Mouse (Mus musculus) c-Kit-negative CD71-positive TER-119-positive erythroid progenitor cells, embryonic 14.5 days (primary cell): Measurements from ENCODE around the gene Fam241a.

ENCODE experiments used
- DNase-seq: peaks from one replicate; pipeline ENCODE4 v3.0.0-alpha.2; 2013; ENCODE audit warnings: low read depth, low spot score

Fam241a gene

DNA sequence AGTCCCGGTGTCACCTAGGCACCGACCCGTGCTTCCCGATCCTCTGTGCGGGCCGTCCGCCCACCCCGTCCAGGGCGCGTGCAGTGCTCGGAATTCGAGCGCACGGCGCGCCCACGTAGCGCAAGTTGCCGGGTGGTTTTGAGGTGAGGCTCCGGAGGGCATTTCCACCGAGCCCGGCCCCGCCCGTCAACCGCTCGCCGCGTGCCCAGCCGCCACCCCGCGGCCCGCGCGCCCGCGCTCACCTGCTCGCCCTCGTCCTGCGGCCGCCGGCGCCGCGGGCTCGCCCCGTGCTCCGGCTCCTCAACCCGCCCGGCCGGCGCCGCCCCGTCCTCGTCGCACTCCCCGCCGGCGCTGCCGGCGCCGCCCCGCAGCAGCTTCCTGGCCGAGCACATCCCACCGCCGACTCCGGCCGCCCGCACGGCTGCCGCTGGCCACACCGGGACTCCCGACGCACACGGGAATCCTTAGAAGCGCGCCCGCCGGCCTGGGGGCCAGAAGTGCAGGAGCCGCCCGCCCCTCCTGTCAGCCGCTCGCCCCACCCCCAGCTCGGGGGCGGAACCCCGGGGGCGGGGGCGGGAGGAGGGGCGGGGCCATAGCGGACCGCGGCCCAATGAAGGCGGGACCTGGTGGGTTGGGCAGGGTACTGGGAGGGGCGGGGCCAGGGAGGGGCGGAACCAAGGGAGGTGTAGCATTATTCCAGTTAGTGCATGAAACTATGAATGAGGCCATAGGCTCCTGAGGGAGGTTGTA is at the start of gene Fam241a:
Gene Fam241a, minus strand, starts transcription at position 533 of the 750 bp plus-strand sequence.
- peak; percentile 82 for DNase-seq

DNA sequence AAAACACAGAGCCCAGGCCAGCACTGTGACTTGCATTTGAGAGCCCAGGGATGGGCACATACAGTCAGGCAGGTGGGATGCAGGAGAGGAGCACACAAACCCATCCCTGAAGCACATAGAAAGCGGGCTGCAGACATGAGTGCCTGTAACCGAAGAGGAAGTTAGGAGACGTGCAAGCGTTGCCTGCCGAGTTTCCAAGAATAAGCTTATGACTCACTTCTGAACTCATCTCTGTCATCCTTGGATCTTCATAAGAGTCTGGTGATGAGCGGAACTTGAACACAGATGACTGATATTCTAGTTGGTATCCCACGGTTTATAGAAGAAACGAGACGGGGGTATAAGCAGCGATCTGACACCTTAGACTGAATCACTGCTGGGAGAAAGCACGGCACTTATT is 36.3 kb upstream of the Fam241a start:
- DNase-seq: no peak

DNA sequence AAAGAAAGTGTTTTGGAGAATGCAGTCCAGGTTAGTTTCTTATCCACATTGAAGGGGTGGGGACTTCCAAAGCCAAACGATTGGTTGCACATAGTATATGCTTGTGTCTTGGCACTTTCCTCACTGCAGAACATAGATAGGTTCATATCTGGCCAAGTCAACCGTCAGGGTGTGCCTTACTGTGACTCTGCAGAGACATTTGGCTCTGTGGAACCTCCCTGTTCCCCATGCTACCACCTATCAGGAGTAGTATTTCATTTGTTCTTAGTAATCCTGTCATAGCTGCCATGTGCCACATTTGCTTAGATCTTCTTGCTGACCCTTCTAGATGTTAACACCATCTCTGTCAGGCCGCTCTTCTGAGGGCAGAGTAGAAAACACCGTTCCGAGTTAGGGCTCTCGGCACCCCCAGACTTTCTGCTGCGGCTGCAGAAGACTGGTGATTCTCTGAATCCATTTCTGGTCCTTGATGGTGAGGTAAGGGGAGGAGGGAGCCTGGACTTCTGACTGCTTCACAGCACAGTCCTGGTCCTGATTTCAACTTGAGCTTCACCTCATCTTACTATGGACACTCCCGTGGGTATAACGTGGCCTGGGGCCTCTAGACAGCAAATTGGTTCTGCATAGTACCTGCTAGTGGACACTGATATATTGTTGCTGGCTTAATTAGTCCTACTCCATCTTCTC is 34.3 kb upstream of the Fam241a start:
- DNase-seq: peak; percentile 91

DNA sequence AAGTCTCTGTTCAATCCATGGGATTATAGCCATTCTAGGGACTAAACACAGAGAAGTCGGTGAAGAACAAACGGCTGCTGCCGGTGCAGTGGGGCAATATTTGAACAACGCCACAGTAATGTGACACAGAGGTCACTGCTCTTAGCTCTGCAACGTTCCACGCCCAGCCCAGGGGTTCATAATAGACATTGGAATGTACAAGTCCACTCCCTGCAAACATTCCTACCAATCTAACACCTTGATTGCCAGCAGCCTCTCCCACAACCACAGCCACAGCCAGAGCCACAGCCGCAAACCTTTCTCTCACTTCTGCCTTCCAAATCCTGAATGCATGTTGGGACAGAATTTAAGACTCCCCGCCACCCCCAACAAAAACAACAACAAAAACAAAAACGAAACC is 33.8 kb upstream of the Fam241a start:
- no peak for DNase-seq

DNA sequence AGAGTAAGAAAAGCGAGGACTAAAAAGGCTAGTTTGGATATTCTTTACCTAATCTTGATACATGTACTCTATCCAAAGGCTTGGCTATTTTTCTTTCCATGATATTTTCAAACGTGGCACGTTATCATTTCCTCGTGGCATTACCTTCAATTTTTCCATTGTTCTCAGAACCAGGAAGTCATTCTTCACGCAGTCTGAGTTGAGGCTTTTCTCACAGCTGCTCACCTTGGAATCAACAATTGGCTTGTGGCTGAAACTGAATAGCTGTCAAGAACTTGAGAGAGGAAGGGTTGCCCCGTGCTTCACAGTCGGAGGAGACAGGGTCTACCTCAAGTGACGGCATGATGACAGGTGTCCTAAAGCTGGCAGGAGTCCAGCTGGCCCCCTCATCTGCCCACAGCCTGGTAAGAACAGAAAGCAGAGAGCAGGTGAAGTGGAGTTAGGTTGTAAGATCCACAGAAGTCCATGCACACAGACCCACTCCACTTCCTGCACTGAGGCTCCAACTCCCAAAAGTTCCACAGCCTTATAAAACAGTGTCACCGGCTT is 30.6 kb upstream of the Fam241a start:
- DNase-seq: no peak

DNA sequence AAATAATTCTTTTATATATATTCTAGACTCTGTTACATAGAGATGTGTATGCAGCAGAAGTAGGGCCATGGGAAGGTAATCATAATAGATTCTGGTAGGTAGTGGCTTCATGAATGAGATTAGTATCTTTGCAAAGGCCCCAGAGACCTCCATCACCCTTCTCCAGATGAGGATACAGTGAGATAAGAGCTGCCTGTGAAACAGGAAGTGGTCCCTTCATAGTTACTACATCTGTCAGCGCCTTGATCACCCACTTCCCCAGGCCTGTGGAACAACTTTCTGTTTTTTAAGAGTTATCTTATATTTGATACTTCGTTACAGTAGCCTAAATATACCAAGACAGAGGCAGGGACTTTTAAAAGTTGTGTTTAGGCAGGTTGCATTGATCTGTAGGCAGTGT is 28.3 kb upstream of the Fam241a start:
- no peak for DNase-seq

DNA sequence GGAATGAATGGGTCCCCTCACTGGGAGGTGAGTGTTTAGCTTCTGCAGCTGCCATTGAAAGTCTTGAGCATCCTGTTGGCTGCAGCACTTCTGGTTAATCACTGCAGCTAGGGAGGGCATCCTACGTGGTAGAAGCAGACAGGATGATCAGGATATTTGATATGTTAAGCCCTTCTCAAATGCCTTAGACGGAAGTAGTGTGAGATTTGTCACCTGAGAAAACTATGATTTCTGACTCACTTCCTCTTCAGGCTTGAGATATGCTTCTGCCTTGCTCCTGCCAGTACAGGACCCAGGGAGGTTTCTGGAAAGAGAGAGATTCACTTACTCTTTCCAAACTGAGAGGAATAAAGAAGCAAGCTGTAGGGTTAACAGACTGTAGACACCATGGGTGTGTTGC is 27.1 kb upstream of the Fam241a start:
- no peak for DNase-seq

DNA sequence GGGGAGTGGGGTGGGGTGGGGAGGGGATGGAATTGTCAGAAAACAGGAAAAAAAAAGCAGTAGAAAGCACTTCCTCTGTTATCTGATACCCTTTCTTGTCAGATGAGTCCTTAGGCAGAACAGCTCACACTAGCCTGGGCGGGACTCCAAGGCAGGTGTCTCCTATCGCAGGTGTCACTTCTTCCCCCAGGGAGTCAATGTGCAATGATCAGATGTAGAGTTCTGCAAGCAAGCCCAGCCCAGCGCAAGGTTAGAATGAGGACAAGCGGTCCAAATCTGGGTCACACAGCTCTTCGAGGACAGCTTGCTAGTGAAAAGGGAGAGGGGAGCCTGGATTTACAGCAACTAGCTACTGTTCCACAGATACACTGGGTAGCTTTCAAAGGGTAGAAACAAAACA is 26.0 kb upstream of the Fam241a start:
- DNase-seq: no peak

DNA sequence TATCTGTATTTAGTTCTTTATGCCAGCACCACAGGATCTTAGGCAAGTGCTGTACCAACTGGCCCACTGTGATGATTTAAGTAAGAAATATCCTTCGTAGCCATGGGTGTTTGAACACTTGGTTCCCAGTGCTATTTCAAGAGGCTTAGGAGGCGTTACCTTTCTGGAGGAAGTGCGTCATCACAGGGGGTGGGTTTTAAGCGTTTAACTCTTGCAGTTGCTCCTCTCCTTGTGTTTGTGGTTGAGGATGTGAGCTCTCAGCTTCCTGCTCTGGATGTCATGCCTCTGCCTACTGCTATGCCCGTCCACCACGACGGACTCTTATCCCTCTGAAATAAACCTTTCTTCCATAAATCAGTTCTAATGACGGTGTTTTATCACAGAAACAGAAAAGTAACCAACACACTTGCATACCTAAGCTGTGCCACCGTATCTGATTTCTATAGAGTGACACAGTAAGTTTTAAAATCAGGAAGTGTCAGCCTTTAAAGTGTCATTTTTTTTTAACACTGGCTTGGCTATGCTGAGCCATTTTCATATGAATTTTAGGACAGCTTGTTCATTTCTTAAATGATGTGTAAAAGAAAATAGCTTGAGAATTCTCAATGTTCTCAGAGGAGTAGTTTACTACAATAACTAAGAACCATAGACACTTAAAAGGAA is 22.0 kb upstream of the Fam241a start:
- no peak for DNase-seq

DNA sequence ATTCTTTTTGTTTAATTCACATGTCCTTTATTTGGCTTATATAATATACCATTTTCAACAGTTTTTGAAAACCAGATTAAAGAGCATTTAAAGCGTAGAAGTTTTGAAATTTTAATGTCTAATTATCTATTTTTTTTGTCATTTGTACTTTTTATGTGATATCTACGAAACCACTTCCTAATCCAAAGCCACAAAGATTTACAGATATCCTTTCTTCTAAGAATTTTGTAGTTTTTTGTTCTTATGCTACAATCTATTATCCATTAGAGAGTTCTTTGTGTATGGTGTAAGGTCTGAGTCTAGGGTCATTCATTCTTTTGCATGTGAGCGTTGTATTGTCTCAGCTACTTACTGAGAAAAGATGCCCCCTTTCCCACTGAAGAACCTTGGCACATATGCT is 21.4 kb upstream of the Fam241a start:
- DNase-seq: no peak

DNA sequence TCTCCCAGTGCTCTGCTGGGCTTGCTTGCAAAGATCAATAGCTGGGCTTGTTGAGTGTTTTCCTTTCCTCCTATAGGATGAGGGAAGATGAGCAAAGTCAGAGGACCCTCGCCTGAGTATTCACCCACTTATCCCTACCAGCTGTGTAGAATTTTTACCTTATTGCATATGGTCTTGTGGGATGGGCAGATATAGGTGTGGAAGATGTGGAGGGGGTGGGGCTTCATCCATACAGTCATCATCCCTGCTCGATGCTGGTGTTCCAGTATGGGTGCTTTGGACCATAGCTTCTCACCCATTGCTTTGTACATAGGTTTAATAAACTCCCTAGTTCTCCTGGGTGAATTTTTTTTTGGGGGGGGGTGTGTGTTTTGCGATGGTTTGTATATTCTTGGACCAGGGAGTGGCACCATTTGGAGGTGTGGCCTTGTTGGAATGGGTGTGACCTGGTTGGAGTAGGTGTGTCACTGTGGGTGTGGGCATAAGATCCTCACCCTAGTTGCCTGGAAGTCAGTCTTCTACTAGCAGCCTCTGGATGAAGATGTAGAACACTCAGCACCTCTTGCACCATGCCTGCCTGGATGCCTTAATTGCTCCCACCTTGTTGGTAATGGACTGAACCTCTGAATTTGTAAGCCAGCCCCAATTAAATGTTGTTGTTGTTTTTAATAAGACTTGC is 19.7 kb upstream of the Fam241a start:
- no peak for DNase-seq

DNA sequence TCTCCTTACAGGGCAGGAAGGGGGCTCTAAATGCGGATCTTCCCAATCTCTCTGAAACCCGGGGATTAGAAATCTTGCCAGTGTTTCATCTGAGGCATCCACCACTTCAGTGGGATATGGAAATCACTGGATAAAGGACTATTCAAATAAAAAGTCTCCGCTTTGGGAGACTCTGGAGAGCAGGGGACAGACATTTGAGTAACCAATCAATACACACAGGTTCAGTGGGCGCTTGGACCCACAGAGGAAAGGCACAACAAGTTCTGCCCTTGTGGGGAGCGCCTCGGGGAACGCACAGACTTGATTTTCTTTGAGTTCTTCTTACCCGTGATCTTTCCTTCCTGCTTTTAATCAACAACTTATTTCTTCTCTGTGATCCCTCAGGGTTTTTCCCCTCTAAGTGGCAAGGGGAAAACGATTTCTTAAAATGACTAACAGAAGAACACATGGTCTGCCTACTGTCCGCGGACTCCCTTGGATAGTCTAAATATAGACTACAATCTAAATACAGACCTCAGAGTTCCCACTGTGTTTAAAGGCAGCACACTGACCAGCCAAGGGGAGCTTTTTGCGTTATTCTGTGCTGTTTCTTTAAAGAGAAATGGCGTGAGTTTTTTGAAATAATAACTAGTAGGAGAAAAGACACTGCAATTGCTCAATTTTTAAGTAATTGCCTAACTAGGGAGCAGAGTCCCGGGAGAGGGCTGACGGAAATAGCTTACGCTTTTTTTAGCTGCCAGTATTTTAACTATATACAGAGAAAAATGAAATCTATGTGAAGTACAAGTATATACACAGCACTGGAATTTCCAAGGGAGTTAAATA is 18.0 kb upstream of the Fam241a start:
- DNase-seq: no peak

DNA sequence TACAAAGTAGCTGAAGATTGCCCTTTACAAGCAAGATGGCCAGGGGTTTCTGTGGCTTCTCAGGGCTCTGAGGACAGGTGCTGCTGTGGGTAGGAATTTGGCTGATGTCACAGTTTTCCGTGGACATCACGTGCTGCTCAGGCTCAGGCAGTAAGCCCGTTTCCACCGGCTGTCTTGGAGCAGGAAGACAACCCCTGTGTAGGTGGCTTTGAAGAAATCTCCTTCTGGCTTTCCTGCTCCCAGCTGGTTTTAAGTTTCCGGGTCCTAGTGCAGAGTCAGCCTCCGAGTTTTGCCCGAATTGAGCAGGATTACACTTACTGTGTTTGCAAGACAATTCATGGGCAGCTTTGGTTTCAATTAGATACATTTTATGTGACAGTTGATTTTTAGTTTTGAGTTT is 13.8 kb upstream of the Fam241a start:
- DNase-seq: no peak

DNA sequence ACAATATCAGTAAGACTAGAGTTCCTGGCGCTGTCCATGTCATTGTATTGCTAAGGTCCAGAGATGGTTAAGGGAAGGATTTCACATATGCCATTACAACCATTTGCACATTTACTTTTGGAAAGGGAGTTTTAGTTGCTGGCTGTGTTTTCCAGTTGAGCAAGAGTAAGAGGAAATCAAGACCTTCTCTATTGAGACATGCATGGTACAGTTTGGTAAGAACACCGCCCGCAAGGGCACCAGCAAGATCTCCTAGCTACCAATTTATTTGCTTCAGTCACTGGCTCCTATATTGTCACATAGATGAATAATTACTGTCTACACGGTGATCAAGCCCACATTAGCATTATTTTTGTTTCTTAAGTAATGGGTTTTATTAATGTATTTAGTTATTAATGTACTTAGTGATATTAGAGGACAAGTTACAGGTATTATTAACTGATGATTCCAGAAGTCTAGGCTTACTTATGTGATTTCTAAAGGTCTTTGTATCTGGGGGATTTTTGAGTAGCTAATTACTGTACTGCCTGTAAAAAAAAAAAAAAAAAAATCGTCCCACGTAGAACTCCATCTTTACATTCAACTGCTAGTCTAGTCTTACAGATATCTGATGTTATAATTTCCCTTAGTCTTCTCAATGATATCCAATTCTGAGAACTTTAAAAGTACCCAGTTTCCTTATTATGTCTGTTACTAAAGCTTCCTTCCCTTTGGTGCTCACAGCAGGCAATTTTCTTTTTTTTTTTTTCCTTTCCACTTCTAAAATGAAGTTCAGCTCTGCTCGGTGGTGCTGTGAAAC is 944 bp downstream of the Fam241a start:
- DNase-seq: no peak

DNA sequence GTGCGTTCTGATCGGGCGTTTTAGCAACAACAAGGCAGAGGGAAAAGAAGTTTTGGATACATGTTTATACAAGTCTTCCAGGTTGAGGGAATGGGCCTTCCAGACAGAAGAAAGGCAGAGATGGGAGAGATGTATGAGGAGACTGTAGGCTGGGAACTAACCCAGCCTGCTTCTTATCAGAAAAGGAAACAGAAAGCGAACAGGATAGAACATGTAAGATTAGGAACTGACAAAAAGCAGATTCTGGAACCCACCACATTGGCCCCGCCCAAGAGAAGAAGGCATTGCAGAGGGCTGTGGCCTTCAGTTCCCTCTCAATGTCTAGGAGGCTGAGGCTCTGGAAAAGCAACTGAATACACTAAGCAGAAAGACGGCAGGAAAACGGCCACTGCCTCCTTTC is 2.2 kb downstream of the Fam241a start:
- DNase-seq: peak; percentile 60

DNA sequence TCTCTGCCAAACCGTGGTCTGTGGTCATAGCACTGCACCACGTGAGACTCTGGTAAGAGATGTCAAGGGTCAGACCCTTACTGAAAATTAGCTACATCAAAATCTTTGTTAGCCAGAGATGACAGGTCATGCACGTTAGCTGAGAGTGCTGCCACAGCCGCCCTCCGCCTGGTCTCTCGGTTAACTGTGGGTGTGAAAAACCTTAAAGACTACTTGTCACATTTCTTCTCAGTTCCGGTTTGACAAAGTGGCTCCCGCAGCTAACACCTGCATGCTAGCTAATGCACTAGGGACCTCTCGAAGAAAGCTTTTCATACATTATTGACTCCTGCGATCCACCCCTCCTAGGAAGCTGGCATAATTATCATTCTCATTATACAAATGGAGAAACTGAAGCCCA is 4.2 kb downstream of the Fam241a start:
- no peak for DNase-seq

DNA sequence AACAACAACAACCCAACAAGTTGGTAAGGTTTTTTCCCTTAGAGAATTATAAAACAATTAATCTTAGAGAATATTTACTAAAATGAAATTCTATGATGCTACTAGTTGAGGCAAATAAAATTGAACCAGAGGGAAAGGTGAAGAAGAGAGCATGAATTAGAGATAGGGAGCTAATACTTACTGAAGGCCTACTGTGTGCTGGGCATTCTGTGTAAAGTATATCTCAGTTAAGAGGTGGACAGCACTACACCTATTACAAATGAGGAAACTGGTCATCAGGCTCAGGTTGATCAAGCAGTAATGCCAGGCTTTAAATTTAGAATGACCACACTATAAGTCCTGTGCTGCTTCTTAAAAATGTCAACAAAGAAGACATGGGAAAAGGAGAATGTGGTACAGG is 6.1 kb downstream of the Fam241a start:
- no peak for DNase-seq

DNA sequence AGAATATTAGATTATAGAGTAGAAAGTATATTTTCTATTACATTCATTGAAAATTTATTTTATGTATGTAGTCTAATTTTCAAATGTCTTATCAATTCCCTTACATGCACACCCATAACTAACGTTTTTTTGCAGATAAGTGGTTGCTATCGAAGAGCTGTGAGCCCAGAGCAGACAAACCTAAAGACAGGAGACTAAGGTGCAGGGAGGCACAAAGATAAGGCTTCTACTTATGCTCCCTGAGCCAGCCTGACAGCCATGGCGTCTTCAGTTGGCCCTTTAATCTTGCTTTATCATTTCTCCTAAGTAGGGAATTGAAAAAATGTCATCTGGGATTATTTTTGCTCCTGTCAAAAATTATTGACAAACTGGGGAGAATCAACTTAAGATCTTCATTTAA is 6.6 kb downstream of the Fam241a start:
- peak; percentile 69 for DNase-seq

DNA sequence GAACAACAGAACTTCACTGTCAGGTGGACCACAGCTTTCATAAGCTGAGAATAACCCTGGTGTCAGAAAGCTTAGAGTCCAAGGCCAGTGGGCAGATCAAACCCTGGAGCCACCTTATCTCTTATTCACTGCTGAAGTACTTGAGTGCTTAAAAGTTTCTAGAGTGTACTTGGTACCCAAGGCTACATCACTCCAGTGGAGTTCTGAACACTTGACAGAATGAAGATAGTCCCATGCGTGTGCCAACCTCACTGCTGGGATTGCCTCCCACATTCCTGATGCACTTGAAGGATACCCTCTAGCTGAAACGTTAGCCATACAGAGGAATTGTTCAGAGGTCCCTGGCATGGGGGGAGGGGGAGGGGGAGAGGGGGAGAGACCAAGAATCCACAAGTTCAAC is 14.4 kb downstream of the Fam241a start:
- no peak for DNase-seq

DNA sequence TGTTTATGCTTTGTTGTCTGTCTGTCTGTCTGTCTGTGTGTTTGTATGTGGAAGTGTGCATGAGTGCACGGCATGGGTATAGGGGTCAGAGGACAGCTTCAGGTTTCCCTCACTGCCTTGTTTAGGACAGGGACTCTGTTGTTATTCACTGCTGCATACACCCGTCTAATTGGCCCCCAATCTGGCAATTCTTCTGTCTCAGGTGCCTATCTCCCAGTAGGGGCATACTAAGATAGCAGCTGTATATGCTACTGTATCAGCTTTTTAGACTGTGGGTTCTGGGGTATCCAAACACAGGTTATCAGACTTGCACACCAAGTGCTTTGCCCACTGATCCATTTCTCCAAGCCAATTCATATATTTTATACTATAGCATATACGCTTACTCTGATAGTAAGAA is 16.2 kb downstream of the Fam241a start:
- DNase-seq: no peak
